Mouse (Mus musculus) thymus, postnatal 4 days (tissue): Measurements from ENCODE around the gene Derl3.

Source experiments
- DNase-seq: peaks from one replicate; pipeline ENCODE4 v3.0.0; 2021

The Derl3 gene

DNA sequence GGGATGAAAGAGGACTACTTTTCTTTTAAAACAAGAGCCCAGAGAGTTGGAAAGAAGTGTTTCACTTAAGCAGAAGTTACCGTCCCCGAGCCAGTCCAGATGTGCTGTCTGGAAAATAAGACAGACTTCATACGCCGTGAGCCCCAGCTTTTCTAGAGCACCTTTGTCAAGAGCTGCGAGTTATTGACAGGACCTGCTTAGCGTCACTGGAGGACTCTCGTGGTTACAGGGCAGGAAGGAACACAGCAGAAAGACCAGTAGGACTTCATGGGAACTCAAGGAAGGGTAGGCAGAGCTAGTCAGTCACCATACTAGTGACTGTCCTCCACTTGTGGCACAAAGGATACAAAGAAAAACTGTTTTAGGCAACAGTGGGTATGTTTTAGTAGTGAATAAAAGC is 22.3 kb downstream of the Derl3 start:
- no peak for DNase-seq

GRCm38 (mm10) chr10:75916840-75917239 is 23.6 kb downstream of the Derl3 start:
- no peak for DNase-seq

DNA sequence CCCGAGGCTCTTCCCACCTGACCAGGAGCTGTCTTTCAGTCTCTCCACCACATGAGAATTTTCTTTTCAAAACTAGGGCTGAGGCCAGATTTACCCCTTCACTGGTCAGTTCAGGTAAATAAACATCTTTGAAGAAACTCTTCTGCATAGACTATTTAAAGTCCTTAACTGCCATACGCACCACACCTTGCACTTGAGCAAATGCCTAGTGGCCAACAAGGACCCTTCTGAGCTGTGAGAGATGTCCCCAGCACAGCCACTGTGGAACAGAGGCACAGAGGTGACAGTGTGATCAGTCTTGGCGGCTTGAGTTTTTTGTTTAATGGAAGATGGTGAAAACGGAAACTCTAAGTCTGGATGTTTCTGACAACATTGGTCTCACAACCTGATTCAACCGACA is 25.8 kb downstream of the Derl3 start:
- DNase-seq = no peak

- DNase-seq = peak; percentile 97
These were observed 28.0 kb downstream of the Derl3 start, which contains the start of gene Smarcb1 for GRCm38 (mm10) chr10:75921026-75921725. Gene Smarcb1 (minus strand): TSS chr10:75921617.

GRCm38 (mm10) chr10:75921726-75922560 is 28.7 kb downstream of the Derl3 start:
- DNase-seq = peak; percentile 48

GRCm38 (mm10) chr10:75924324-75924723 is 31.1 kb downstream of the Derl3 start:
- DNase-seq = no peak

DNA sequence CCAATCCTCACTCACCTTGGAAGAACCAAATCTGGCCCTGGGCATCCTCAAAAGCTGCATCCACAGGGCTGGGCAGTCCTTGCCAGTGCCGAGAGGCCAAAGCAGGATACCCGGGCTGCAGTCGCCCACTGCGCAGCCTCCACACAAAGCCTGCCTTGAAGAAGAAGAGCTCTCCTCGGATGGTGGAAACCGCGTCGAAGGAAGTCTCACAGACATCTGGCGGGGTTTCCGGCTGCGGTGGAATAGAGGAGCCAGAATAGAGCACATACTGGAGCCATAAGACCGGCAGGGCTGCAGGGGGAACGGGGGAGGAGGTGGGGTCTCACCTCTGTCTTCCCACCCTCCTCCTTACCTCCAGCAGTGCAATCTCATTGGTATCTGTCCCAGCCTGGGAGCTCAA is 33.2 kb downstream of the Derl3 start:
- DNase-seq = peak; percentile 50

DNA sequence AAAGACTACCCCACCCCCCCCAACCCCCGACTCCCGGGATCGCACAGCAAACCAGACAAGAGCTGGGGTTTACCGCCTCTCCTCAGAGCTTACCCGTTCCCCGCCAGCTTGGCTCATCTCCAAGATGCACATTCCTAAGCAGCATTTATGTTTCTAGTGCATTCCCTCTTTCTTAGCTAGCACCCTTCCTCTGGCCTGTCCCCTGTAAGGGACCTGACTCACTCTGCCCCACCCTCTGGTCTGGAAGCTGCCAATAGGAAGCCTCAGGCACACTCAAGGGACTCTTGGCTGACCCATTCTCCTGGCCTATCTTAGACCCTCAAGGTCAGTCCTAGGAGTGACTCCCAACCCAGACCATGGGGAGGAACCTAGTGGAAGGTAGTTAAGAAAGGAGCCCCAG is 37.1 kb downstream of the Derl3 start:
- no peak for DNase-seq

DNA sequence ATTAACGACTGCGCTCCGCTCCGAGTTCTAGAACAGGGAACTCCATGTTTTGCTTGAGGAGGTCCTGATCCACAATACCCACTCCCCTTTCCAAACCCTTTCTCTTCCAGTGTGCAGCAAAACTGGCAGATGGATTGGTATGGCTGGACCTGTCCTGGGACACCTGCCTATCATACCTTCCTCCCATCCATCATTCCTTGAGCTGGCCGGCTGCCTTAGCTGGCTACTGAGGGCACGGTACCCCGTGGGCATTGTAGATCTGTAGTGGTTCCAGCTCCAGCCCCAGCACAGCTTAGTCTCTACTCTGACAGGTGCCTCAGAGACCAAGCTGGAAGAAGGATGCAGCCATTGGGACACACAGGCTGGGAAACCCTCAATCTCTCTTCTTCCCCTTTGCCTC is 38.1 kb downstream of the Derl3 start:
- no peak for DNase-seq

GRCm38 (mm10) chr10:75932081-75932678 is 39.0 kb downstream of the Derl3 start:
- peak; percentile 70 for DNase-seq

GRCm38 (mm10) chr10:75932891-75933290 is 39.7 kb downstream of the Derl3 start, which contains the start of gene Chchd10:
Gene Chchd10 (plus strand): TSS chr10:75933130.
- DNase-seq = no peak

DNA sequence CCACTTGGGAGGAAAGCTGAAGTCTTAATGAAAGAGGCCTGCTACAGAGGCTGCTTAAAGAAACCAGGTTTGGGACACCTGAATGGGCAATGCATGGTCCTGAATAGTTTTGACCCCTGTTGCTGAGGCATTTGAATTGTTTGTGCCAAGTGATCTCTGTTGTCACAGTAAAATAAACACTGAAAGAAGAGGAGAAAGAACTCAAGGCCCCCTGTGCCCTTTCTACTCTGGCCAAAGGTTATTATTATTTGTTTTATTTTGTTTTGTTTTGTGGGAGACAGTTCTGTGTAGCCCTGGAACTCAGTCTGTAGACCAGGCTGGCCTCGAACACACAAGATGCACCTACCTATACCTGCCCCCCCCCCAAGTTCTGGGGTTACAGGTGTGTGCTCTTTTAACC is 41.8 kb downstream of the Derl3 start:
- no peak for DNase-seq

GRCm38 (mm10) chr10:75935680-75936541 is 42.7 kb downstream of the Derl3 start, which contains the start of gene Mmp11:
Gene Mmp11 (minus strand): TSS chr10:75936496.
- peak; percentile 78 for DNase-seq

GRCm38 (mm10) chr10:75936909-75937667 is 43.9 kb downstream of the Derl3 start:
- DNase-seq = no peak

DNA sequence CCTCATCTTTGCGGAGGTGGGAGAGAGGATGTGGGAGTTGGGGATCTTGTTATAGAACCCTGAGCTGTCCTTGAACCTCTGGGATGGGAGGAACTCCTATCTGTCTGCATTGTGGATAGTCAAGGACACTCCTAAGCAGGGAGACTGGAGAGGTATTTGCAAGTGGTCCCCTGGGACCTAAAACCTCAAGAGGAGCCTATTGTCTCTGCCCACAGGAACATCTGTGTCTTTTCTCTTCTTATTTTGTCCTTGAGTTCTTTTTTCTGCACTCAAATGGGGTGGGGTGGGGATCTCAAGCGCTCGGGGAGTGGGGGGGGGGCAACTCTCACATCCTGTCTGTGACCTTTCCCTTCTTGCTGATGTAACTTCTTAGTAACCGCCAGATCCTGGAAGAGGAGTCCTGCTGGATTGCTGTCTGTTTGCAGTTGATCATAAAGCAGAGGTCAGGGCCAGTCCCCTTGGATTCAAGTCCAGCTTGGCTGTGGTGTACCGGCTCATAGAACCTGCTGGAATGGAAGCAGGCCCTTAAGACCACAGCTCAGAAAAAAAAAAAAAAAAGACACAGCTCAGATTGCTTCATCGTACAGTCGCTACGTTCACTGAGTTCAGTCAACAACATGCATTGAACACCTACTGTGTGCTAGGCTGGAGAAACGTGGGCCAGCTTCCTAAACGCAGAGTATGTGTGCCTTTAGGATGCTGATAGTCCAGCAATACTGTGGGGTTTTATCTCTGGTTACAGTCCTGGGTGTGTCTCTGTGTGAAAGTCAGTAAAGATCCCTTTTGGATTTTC is 44.8 kb downstream of the Derl3 start:
- no peak for DNase-seq

- no peak for DNase-seq
These were observed 46.4 kb downstream of the Derl3 start for GRCm38 (mm10) chr10:75939481-75940234.

DNA sequence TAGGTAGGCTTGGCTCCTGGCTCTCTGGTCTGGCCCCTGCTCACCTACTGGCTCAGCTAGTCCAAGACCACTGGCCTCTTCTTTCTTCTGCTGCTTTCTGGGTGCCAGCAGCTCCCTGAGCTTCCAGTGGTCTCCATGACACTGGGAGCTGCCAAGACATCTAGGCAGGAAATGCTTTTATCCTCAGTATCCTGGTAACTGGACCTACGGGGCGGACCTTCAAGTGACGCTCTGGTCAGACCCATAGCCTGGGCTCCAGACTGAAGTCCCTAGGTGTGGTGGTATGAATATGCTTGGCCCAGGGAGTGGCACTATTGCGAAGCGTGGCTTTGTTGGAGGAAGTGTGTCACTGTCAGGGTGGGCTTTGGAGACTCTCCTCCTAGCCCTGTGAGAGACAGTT is 47.3 kb downstream of the Derl3 start, which contains the start of gene Gm867:
Gene Gm867, minus strand, starts transcription at position 153 of the 400 bp plus-strand sequence.
- no peak for DNase-seq

GRCm38 (mm10) chr10:75941042-75941824 is 48.0 kb downstream of the Derl3 start:
- DNase-seq = no peak
